Mouse (Mus musculus): ENCODE measurements at regions not wholly inside any gene's neighbourhood (a gene's known extent, or its start where the extent isn't known, plus 50 kb on each side); places are given as distances from the start of the nearest gene placed in this dataset.

DNA sequence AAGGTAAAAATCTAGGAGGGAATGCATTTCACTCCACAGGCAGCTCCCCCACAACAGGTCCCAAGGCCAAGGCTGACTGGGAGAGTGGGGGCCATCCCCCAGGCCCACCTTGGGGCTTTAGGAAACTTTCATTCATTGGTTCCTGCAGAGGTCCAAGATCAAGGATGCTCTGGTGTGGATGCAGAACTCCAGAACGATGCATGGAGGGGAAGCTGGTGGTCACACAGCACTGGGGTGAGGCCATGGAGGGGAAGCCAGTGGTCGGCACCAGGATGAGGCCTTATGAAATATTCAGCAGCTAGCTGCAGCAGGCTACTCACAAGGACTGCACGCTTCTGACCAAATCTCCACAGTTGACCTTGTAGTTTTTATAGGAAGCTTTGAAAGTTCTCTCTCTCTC, 279.7 kb downstream of the Cdh26 start:
- no peak for ATAC-seq
- 85% methylated on average over 3 of the region's 3 CpGs for WGBS
- no peaks in the 10 kb centered on the region for H3K36me3 ChIP-seq (ENCODE audit: insufficient read depth, low read length)

GRCm38 (mm10) chr2:178711587-178712080, 281.3 kb downstream of the Cdh26 start:
- WGBS: 61% methylated on average over 5 of the region's 5 CpGs
- no peak for DNase-seq (ENCODE audit: low spot score)
- ATAC-seq: no peak
- H3K4me3 ChIP-seq (ENCODE audit: low read depth, low read length): no peak overlapping the region
- H3K9ac ChIP-seq (replicated peaks; ENCODE audit: low read depth): no peak overlapping the region
- no peak overlapping the region for H3K27ac ChIP-seq (ENCODE audit: low read length)
- H3K27me3 ChIP-seq (replicated peaks; ENCODE audit: insufficient read depth, low read length): no peaks in the 10 kb centered on the region
- H3K4me2 ChIP-seq (replicated peaks; ENCODE audit: low read depth, low read length): no peak overlapping the region
- TF ChIP-seq EP300 (IDR thresholded peaks at IDR 0.05): no peak
- no peak for TF ChIP-seq CTCF (IDR thresholded peaks at IDR 0.05)
- H3K9me3 ChIP-seq (ENCODE audit: low read length): no peaks in the 10 kb centered on the region
- H3K36me3 ChIP-seq (ENCODE audit: insufficient read depth, low read length): no peaks in the 10 kb centered on the region
- H3K4me1 ChIP-seq (ENCODE audit: insufficient read depth, low read depth, low read length): no peaks in the 10 kb centered on the region

More for the DNA sequence above, 279.7 kb downstream of the Cdh26 start:
- TF ChIP-seq CTCF (IDR thresholded peaks at IDR 0.05): no peak
- no peak for TF ChIP-seq EP300 (IDR thresholded peaks at IDR 0.05)
- no peaks in the 10 kb centered on the region for H3K9me3 ChIP-seq (ENCODE audit: low read length)
- DNase-seq (ENCODE audit: low spot score): no peak
- H3K4me2 ChIP-seq (replicated peaks; ENCODE audit: low read depth, low read length): no peak overlapping the region
- H3K9ac ChIP-seq (replicated peaks; ENCODE audit: low read depth): no peak overlapping the region
- no peak overlapping the region for H3K27ac ChIP-seq (ENCODE audit: low read length)
- no peak overlapping the region for H3K4me3 ChIP-seq (ENCODE audit: low read depth, low read length)
- no peaks in the 10 kb centered on the region for H3K4me1 ChIP-seq (ENCODE audit: insufficient read depth, low read depth, low read length)
- no peaks in the 10 kb centered on the region for H3K27me3 ChIP-seq (replicated peaks; ENCODE audit: insufficient read depth, low read length)

DNA sequence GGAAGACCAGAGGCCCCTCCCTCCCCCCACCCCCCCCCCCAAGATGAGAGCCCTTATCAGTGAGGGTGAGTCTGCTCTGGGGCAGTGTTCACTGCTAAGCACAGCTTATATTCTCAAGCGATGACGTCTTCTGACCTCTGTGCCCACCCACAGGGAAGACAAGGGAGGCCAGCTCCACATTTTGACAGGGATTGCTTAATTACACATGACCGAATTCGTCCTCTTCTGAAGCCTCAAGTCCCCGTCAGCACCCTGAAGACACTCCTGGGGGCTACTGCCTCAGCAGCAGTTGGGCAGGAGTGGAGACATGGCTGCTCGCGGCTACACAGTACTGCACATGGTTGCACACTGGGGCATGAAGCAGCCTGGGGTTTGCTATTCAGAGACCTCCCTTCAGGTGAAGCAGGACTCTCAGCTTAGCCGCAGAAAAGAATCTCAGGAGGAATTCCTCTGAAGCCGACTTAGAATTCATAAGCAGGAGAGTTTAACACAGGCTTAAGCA, 282.1 kb downstream of the Cdh26 start:
- TF ChIP-seq EP300 (IDR thresholded peaks at IDR 0.05): no peak
- TF ChIP-seq CTCF (IDR thresholded peaks at IDR 0.05): no peak
- Histone ChIP-seq H3K9me3 (ENCODE audit: low read length) (no peaks in the 10 kb centered on the region), H3K4me2 (replicated peaks; ENCODE audit: low read depth, low read length) (no peak overlapping the region), H3K36me3 (ENCODE audit: insufficient read depth, low read length) (no peaks in the 10 kb centered on the region), H3K4me1 (ENCODE audit: insufficient read depth, low read depth, low read length) (no peaks in the 10 kb centered on the region), H3K27ac (ENCODE audit: low read length) (no peak overlapping the region), H3K4me3 (ENCODE audit: low read depth, low read length) (no peak overlapping the region), H3K9ac (replicated peaks; ENCODE audit: low read depth) (no peak overlapping the region), H3K27me3 (replicated peaks; ENCODE audit: insufficient read depth, low read length) (no peaks in the 10 kb centered on the region)
- DNase-seq (ENCODE audit: low spot score) (no peak), ATAC-seq (no peak)
- 35% methylated on average over 9 of the region's 9 CpGs for WGBS

- no peak for TF ChIP-seq CTCF (IDR thresholded peaks at IDR 0.05)
- TF ChIP-seq EP300 (IDR thresholded peaks at IDR 0.05): no peak
- WGBS: 71% methylated on average over 5 of the region's 5 CpGs
- H3K27ac ChIP-seq (ENCODE audit: low read length): no peak overlapping the region
- DNase-seq (ENCODE audit: low spot score) (no peak), ATAC-seq (no peak)
- H3K27me3 ChIP-seq (replicated peaks; ENCODE audit: insufficient read depth, low read length): no peaks in the 10 kb centered on the region
- no peaks in the 10 kb centered on the region for H3K4me1 ChIP-seq (ENCODE audit: insufficient read depth, low read depth, low read length)
- H3K9ac ChIP-seq (replicated peaks; ENCODE audit: low read depth): no peak overlapping the region
- no peaks in the 10 kb centered on the region for H3K9me3 ChIP-seq (ENCODE audit: low read length)
- no peaks in the 10 kb centered on the region for H3K36me3 ChIP-seq (ENCODE audit: insufficient read depth, low read length)
- H3K4me3 ChIP-seq (ENCODE audit: low read depth, low read length): no peak overlapping the region
- H3K4me2 ChIP-seq (replicated peaks; ENCODE audit: low read depth, low read length): no peak overlapping the region
These were observed 285.3 kb downstream of the Cdh26 start for GRCm38 (mm10) chr2:178715500-178716245.

- Histone ChIP-seq H3K36me3 (ENCODE audit: insufficient read depth, low read length) (no peaks in the 10 kb centered on the region), H3K4me2 (replicated peaks; ENCODE audit: low read depth, low read length) (no peak overlapping the region), H3K9ac (replicated peaks; ENCODE audit: low read depth) (no peak overlapping the region), H3K4me3 (ENCODE audit: low read depth, low read length) (no peak overlapping the region), H3K4me1 (ENCODE audit: insufficient read depth, low read depth, low read length) (no peaks in the 10 kb centered on the region), H3K9me3 (ENCODE audit: low read length) (no peaks in the 10 kb centered on the region), H3K27me3 (replicated peaks; ENCODE audit: insufficient read depth, low read length) (no peaks in the 10 kb centered on the region), H3K27ac (ENCODE audit: low read length) (no peak overlapping the region)
- 65% methylated on average over 5 of the region's 5 CpGs for WGBS
- ATAC-seq (no peak), DNase-seq (ENCODE audit: low spot score) (no peak)
- no peak for TF ChIP-seq EP300 (IDR thresholded peaks at IDR 0.05)
- no peak for TF ChIP-seq CTCF (IDR thresholded peaks at IDR 0.05)
These were observed 287.7 kb downstream of the Cdh26 start for GRCm38 (mm10) chr2:178718048-178718447.

DNA sequence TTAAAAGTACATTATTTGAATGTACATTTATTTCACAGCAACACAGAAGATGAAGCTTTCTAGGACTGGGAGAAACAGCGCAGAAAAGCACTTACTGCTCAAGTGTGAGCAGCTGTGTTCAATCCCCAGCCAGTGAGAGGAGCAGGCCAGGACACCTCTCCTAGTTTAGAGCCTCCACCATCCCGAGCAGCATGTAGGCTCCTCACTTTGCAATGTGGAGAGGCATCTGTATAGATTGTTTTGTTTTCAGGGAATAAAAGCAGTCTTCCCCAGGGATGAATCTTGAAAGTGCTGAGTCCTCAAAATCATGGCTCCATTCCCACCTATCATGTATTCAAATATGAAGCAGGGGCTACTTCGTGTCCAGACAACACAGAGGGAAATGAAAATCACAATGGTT, 293.1 kb downstream of the Cdh26 start:
- DNase-seq (ENCODE audit: low spot score) (no peak), ATAC-seq (no peak)
- H3K9me3 ChIP-seq (ENCODE audit: low read length): no peaks in the 10 kb centered on the region
- H3K4me1 ChIP-seq (ENCODE audit: insufficient read depth, low read depth, low read length): no peaks in the 10 kb centered on the region
- H3K27ac ChIP-seq (ENCODE audit: low read length): no peak overlapping the region
- no peaks in the 10 kb centered on the region for H3K36me3 ChIP-seq (ENCODE audit: insufficient read depth, low read length)
- TF ChIP-seq EP300 (IDR thresholded peaks at IDR 0.05) (no peak), CTCF (IDR thresholded peaks at IDR 0.05) (no peak)
- H3K4me3 ChIP-seq (ENCODE audit: low read depth, low read length): no peak overlapping the region
- H3K27me3 ChIP-seq (replicated peaks; ENCODE audit: insufficient read depth, low read length): no peaks in the 10 kb centered on the region
- WGBS: 32% methylated on average over 3 of the region's 3 CpGs
- H3K9ac ChIP-seq (replicated peaks; ENCODE audit: low read depth): no peak overlapping the region
- H3K4me2 ChIP-seq (replicated peaks; ENCODE audit: low read depth, low read length): no peak overlapping the region
